Mouse (Mus musculus): Measurements from ENCODE around the gene Zfp865.
"Not testable (repeated sequence)": the region's sequence is repeated elsewhere in the genome, so short reads cannot be mapped to it uniquely, and the experiment has no call there.

Gene Zfp865

DNA sequence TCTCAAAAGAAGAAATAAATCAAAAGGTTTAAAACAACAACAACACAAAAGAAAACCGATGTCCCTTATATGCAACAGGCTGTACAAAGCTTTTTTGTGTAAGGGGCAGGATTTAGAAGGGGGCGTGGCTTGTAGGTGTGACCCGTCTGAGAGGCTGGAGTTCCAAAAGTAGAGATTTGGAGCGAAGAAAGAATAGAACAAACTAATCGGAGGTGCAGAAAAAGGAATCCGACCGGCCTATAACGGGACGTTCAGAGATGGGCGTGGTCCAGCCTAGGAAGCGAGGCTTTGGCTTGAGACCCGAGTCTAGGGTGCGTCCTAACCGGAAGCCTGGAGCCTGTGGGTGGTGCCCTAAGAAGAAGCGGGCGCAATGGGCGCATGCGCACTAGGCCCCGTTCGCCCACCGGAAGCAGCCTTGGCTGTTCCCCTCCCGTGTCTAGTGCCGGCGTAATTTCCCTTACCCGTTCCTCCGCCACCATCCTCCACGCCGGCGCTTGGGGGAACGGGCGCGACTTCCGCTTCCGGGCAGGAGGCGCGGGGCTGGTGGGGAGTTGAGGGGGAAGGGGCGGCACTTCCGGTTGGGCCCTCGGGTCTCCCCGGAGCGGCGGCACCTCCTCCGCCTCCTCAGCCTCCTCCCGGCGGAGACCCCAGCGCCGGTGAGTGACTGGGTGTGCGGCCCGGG is at the start of gene Zfp865, which contains the start of gene Ccdc106:
Gene Zfp865, plus strand, starts transcription at position 377 of the 682 bp plus-strand sequence.
Gene Ccdc106, plus strand, starts transcription at position 554 of the 682 bp plus-strand sequence.
- DNase-seq (ENCODE audit: low spot score): peak; percentile 97

DNA sequence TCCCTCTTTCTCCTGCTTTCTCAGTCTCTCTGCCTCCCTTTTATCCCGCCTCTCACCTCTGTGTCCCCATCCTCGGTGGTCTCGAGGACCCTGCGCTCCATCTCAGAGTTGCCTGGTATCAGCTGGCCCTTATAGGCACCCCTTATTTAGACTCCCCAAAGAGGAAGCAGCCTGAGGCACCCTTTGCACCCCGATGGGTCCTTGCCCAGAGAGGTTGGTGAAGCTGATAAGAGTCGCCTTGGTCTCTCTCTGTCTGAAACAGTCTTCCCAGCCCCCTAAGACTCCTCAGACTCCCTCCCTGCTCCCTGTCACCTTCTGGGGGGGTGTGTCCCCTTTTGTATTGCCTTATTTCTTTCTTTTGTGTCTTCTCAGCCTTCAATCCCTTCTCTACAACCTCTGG is 49.1 kb upstream of the Zfp865 start, which contains the start of gene Sbk3:
Gene Sbk3, minus strand, starts transcription at position 101 of the 400 bp plus-strand sequence.
- no peak for DNase-seq (ENCODE audit: low spot score)

DNA sequence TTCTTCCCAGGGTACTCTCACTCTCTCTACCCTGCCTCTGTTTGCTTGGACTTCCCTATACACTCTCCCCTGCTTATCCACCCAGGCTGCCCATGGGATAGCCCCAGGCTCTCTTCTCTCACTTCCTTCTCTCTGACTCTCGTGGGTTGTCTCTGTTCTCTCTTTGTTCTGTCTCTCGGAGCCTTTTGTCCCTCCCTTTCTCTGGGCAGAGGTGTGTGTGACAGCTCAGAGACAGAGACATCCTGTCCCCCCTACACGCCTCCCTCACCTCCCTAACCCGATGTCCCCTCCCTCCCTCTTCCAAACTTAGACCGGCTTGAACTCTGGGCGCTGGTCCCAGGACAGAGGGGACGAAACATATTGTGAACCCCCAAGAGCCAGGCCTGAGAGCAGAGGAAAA is 48.5 kb upstream of the Zfp865 start:
- no peak for DNase-seq (ENCODE audit: low spot score)

DNA sequence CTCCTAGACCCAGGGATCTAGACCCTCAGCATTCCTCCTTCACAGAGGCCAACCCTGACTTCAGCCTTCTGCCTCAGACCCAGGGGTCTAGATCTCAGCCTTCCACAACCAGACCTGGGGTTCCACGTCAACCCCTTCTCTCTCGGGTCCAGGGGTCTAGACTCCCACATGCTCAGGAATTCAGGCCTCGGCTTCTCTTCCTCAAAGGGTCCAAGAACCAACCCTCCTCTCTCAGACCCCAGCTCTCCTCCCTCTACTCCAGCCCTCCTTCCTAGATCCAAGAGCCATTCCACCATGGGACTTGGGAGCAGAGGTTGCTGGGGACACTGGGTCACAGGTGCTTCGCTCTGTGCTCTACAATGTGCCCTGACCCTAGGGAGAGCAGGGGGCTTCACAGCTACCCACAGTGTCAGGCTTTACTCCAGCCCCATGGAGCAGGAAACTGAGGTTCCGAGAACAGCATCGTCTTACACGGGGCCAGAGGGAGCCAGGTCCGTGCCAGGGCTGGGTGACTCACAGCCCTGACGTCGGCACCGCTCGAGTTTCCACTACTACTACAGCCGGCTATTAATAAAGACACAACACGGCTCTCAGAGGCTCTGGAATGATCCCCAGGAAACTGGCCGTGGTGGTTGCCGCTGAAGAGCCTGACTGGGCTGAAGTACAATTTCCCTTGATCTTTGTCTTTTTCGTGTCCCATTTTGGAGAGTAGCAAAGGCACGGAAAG is 47.7 kb upstream of the Zfp865 start:
- no peak for DNase-seq (ENCODE audit: low spot score)

DNA sequence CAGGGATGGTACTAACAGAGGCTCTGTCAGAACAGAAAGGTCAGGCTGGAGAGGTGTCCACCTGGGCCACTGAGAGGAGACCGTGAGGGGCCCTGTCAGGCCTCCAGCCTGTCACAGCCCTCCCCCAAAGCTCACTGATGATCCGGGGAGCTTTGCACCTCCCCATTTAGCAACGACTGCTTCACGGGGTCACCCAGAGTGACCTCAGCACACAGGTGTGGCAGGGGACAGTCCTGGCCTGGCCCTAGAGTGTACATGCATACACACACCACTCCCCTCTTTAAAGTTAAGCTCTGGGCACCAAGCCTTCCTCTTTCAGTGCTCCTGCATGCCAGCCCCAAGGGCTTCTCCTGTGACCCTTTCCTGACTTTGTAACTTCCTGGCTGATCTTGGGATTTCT is 44.7 kb upstream of the Zfp865 start:
- no peak for DNase-seq (ENCODE audit: low spot score)

DNA sequence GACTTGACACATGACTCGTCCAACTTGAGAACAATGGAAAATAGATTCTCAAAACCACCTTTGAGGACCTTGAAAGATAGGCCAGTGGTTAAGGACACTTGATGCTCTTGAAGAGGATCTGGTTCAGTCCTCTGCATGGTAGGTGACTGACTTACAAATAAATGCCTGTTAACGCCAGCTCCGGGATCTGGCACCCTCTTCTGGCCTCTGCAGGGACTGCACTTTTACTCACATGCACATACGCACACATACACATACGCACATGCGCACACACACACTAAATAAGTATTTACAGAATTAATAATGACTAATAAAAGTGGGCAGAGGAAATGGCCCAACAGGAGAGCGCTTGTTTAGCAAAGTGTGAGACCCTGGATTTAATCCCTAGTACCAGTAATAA is 43.3 kb upstream of the Zfp865 start:
- DNase-seq (ENCODE audit: low spot score): no peak

DNA sequence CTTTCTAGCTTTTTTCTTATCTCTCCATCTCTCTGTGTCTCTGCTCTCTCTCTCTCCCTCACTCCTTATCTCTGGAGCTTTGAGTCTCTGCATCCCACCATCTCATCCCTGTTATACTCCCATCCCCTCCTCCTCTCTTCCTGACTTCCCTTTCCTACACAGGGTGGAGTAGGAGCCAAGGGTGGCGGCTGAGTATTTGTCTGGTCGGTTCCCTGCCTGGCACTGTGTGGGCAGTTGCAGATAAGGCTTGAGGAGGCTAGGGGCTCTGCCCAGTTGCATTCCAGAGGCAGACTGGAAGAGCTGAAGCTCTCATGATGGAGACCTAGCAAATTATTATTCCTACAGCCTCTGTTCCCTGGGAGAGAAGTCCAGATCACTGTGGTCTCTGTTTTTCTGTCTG is 31.9 kb upstream of the Zfp865 start:
- no peak for DNase-seq (ENCODE audit: low spot score)

DNA sequence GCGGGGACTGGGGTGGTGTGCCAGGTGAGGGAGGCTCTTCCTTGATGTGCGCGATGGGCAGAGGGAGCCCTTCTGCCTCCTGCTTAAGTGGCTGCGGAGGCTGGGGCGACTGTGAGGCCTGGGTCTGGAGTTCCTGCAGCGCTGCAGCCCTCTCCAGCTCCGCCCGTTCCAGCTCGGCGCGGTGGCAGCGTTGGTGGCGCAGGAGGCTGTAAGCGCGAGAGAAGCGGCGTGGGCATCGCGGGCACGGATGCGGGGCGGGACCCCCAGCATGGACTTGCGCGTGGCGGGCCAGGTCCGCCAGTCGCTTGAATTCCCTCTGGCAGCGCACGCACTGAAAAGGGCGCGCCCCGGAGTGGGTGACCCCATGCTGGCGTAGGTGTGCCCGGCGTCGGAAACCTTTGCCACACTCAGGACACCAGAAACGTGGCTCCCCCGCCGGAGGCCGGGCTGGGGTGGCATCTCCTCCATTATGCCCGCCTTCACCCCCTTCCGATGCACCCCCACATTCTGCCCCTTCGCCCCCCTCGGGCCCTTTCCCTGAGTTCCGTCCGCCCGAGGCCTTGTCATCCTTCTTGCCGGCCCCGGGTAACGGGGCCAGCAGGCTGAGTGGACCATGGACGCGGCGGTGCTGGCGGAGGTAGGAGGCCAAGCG is 26.7 kb upstream of the Zfp865 start:
- no peak for DNase-seq (ENCODE audit: low spot score)

DNA sequence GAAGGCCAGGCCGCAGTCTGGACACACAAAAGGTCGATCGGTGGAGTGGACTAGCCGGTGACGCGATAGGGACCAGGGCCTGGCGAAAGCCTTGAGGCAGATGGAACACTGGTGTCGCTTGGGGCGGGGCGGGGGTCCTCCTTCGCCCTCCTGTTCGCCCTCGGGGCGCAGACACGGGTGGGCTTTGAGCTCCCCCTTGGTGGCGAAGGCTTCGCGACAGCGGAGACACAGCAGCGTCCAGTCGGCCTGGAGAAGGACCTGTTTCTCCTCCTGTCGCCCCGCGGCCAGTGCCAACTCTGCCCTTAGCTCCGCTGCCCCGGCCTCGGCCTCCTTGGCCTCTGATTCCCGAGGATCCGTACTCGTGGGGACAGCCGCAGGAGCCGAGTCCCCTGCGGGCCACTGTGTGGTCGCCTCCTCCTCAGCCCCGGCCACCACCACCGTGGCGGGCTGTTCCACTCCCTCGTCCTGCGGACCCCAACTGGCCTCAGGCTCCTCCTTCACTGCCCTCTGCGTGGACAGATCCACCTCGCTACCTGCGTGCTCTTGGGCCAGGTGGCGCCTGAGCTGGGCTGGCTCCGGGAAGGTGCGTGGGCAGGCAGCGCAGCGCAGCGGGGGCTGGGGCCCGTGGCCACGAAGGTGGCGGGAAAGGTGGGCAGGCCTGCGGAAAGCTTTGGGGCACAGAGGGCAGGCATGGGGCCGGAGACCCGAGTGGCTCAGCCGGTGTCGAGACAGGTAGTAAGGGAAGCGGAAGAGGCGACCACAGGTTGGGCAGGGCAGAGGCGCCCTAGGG is 26.0 kb upstream of the Zfp865 start:
- DNase-seq (ENCODE audit: low spot score): no peak

DNA sequence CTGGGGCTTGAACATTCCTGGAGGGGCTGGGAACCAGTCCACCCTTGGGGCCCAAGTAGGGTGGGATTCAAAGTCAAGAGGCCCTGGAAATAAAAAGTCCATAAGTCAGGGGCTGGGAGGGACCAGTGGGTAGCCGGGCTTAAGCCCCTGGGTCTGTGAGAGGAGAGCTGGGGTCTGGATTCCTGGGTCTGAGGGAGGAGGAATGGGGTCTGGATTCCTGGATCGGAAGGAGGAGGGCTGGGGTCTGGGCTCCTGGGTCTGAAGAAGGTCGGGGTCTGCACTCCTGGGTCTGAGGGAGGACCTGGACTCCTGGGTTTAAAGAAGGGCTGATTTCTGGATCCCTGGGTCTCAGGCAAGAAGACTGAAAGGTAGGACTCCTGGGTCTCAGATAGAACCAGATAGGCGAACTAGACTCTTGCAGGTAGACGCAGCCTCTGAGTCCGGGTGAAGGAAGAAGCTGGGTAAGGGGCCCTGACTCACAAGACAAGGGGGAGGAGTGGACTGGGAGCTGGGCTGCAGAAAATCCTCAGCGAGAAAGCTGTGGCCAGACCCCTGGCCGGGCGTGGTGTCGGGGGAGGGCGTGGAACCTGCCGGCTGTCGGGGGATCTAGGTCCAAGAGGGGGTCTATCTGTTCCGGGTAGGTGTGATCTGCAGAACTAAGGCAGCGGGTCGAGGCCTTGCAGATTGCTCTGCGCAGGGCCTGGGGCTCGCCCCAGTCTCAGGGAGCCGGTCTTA is 24.7 kb upstream of the Zfp865 start:
- DNase-seq (ENCODE audit: low spot score): no peak

DNA sequence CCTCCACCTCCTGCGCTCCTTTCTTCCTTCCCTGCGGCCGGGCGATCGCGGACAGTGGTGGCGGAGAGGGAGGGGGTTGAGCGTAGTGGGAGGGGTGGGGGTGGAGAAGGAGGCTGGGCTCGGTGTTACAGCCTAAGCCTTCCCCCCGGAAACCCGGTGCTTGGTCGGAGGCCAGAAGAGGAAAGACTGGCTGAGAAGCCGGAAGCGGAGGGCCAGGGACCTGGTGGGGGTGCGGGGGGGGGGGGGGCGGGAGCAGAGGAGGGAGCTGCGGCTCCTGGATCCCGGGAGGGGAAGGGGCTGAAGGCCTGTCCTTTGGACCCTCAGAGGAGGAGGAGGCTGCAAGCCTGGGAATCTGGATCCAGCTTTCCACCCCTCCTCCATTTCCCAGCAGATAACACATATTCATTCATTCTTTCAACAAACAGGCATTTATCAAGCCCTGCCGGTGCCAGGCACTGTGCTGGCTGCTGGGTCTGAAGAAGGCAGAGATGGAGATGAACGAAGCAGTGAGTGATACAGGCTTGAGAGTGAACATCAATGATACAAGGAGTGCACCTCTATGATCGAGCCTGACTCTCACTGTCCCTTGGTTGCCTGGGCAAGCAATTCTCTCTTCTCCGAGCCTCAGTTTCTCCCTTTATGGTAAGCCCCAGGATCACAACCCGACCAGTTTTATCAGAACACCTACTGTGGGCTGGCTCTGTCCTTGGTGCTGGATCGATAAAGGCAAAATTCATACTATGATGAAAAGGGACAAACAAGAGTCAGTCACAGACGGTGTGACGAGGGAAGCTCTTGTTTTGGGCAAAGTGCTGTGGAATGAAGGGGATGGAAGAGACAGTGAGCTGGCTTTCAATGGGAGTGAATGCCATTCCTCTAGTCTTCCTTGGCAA is 23.9 kb upstream of the Zfp865 start, which contains the start of gene Zfp579:
Gene Zfp579, minus strand, starts transcription at position 156 of the 893 bp plus-strand sequence.
- DNase-seq (ENCODE audit: low spot score): no peak

DNA sequence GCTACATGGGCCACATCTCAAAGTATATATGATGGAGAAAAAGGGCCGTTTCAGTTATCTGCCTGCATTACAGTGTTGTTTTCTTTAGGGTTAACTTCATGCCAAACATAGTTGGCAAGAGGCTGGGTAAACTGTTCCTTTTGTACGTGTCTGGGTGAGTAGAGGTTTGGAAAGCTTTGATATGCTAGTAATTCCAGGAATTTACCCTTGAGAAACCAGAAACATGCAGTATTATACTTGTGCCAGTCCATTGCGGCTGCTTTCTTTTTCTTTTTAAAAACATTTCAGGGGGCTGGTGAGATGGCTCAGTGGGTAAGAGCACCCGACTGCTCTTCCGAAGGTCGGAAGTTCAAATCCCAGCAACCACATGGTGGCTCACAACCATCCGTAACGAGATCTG is 23.2 kb upstream of the Zfp865 start:
- no peak for DNase-seq (ENCODE audit: low spot score)

DNA sequence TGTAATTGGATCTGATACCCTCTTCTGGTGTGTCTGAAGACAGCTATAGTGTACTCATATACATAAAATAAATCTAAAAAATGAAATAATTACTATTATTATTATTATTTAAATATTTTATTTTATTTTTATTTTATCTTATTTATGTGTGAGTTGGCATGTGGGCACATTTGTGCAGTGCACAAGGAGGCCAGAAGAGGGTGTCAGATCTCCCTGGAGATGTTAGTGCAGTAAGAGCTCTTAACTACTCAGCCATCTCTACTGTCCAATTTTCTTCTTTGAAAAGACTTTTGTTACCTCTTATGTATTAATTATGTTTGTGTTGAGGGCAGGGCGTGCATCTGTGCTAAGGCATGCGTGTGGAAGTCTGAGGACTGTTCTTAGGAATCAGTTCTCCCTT is 20.3 kb upstream of the Zfp865 start:
- DNase-seq (ENCODE audit: low spot score): no peak

DNA sequence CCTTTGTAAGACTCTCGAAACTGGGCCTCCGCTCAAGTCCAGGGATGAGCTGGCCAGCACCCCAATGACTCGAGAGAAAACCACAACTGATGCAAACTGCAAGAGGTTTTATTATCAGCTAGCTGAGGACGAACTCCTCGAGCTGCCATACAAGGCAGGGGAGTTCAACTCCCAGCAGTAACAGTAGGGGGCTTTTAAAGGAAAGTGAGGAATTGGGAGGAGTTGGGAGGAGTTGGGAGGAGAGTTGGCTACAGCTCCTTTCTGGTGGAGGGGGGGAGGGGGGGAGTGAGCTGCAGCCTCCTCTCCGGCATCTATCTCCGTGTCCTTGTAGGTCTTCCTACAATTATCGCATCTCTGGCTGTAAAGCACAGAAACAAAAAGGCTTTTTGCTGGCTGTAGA is 17.3 kb upstream of the Zfp865 start:
- not testable (repeated sequence) for DNase-seq (ENCODE audit: low spot score)

DNA sequence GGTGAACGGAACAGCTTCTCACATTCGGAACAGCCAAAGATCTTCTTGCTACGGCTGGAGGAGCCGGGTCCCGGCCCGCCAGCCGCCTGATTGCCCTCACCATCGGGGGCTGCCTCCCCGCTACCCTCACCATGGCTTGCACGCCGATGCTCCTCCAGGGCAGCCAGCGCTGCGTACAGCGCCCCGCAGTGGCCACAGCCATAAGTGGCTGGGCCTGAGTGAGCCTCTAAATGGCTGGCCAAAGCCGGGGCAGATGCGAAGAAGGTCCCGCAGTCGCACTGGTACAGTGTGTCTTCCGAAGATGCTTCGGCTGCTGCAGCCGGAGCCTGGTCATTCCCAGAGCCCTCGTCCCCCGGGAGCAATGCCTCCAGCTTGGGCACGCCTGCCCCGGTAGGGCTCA is 11.9 kb upstream of the Zfp865 start:
- DNase-seq (ENCODE audit: low spot score): no peak

DNA sequence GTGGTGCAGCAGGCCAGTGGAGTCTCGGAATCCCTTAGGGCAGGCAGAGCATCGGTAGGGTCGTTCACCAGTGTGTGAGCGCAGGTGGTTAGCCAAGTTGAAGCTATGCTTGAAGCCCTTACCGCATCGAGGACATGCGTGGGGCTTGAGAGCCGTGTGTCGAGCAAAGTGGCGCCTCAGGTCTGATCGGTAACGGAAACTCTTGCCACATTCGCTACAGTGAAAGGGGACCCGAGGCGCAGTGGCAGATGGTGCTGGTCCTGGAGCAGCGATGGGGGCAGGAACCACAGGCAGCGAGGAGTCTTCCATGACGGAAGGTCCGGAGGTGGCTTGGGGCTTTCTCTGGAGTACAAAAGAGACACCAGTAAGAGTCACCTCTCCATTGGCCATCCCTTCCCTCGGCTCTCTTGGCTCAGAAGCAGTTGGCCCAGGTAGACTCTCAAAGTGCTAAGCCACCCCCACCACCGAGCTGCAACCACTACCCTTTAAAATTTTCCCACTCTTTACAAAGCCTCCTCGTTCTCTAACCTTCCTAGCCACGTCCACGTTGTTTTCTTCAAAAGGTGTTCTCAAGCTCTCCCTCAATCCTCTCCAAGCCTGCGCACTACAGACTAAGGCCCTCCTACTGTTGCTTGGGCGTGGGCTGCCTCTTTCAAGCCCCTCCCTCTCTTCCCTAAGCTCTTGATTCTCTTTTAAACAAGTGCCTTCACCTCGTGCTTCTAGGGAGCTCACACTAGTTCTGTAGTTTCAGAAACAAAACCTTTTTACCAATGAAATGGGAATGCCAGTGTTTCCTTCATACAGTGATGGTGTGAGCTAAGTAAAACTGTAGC is 7.3 kb upstream of the Zfp865 start:
- no peak for DNase-seq (ENCODE audit: low spot score)

DNA sequence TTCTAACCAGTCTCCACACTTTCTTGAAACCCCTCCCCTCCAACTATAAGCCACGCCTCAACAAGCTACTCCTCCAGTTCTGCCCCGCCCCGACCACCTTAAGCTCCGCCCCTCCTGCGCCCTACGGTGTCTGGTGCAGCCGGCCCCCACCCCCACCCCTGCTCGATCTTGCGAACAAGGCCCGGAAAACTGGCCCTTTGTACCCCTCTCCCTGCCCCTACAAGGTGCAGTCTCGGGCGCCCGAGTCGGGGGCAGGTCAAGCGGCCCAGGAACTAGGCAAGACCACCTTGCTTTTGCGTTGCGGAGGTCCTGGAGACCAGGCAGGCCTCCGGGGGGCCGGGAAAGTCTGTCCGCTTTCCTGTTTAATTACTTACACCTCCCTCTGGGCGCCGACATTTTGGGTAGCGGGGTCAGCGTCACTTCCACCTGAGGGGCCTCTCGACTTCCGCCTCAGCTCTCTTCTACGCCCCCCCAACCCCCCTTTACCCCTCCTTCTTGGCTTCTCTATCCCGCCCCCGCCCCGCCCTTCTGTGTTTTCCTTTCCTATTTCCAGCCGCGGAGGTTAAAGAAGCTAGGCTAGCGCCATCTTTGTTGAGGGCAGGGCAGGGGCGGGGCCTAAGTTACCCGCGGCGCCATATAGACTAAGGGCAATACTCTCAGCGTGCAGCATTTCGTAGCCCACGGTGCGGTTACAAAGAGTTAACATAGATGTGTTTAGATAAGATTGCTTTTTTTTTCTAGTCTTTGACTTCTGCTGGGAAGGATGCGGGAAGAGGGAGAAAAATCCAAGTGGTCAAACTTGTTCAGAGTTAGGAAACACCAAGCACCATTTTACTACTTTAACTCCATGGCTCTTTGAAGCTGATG is 5.7 kb upstream of the Zfp865 start, which contains the start of the genes Zfp524 and Fiz1:
Gene Zfp524, plus strand, starts transcription at position 165 of the 867 bp plus-strand sequence.
Gene Fiz1, minus strand, starts transcription at position 447 of the 867 bp plus-strand sequence.
- DNase-seq (ENCODE audit: low spot score): peak; percentile 99
